Mouse (Mus musculus) ES-E14 (cell line): ENCODE data around the gene Ecm1. TPM values are rescaled to one million over a fixed set of nuclear protein-coding genes. Genes with fewer than 3 reads are reported as not detected.
A peak's percentile ranks its signal among the peaks of the same experiment; 100 is the strongest.

Source experiments
- DNase-seq: peaks from one replicate; pipeline ENCODE4 v3.0.0-alpha.2; 2013; ENCODE audit warnings: low read depth, low spot score
- H3K27ac ChIP-seq: 2 replicates; pipeline ENCODE4 v1.5.1; 2012; ENCODE audit warnings: low read depth, mild to moderate bottlenecking, low read length, moderate library complexity, mixed read lengths; ENCODE audit not compliant: poor library complexity, insufficient read depth, severe bottlenecking
- H3K36me3 ChIP-seq: 2 replicates; pipeline ENCODE4 v1.6.1; 2012; ENCODE audit warnings: mild to moderate bottlenecking, low read length, moderate library complexity, mixed read lengths; ENCODE audit not compliant: control insufficient read depth, poor library complexity, insufficient read depth, severe bottlenecking
- H3K4me1 ChIP-seq, 2 experiments: fragments of 150-350 bp in 1 of 2; sonication (generic) in 1 of 2; 2 replicates each; pipeline ENCODE4 v1.6.1; 2012; ENCODE audit warnings: low read length in 2 of 2, mild to moderate bottlenecking in 1 of 2, mixed read lengths in 1 of 2; ENCODE audit not compliant: control insufficient read depth in 2 of 2, insufficient read depth in 2 of 2, poor library complexity in 1 of 2
- H3K4me3 ChIP-seq, 2 experiments: fragments of 150-350 bp in 1 of 2; sonication (generic) in 1 of 2; 2 replicates each; pipeline ENCODE4 v1.5.1; 2012; ENCODE audit warnings: low read length in 2 of 2, low read depth in 1 of 2, mild to moderate bottlenecking in 1 of 2, mixed read lengths in 1 of 2; ENCODE audit not compliant: insufficient read depth in 1 of 2, poor library complexity in 1 of 2, severe bottlenecking in 1 of 2
- H3K9ac ChIP-seq: 2 replicates; pipeline ENCODE4 v1.6.1; 2012; ENCODE audit warnings: low read depth, mild to moderate bottlenecking, low read length, mixed read lengths; ENCODE audit not compliant: poor library complexity, insufficient read depth, severe bottlenecking
- H3K9me3 ChIP-seq: fragments of 150-350 bp; sonication (generic); 2 replicates; pipeline ENCODE4 v1.6.1; 2012; ENCODE audit warnings: low read depth, mild to moderate bottlenecking, low read length; ENCODE audit not compliant: control insufficient read depth, insufficient read depth
- CHD2 ChIP-seq: IDR thresholded peaks from 2 replicates; pipeline ENCODE4 v1.6.1; 2014; ENCODE audit warnings: mild to moderate bottlenecking, low read depth, low read length, inconsistent platforms
- HCFC1 ChIP-seq: IDR thresholded peaks from 2 replicates; pipeline ENCODE4 v1.6.1; 2012; ENCODE audit warnings: low read length, inconsistent platforms, borderline replicate concordance; ENCODE audit not compliant: insufficient read depth
- MAFK ChIP-seq: IDR thresholded peaks from 2 replicates; pipeline ENCODE4 v1.6.1; 2014; ENCODE audit warnings: mild to moderate bottlenecking, low read depth, low read length, inconsistent platforms; ENCODE audit not compliant: insufficient read depth
- ZC3H11A ChIP-seq: IDR thresholded peaks from 2 replicates; pipeline ENCODE4 v1.6.1; 2012; ENCODE audit warnings: low read depth, mild to moderate bottlenecking, inconsistent platforms, low read length, borderline replicate concordance
- ZNF384 ChIP-seq: IDR thresholded peaks from 2 replicates; pipeline ENCODE4 v1.6.1; 2012; ENCODE audit warnings: low read depth, low read length, inconsistent platforms
- in situ Hi-C, 2 experiments: fragments of 600-800 bp; cut with MboI; formaldehyde crosslinking; loops; one replicate each; pipeline ENCODE4 v1.15.1; 2025; ENCODE audit warnings: low sequenced_read_pairs in 2 of 2, inconsistent platforms in 1 of 2; ENCODE audit not compliant: unreplicated experiment in 2 of 2
- total RNA-seq: library from RNA; depleted of rRNA; stranded (reverse); fragments of 300-350 nt; gene quantifications from 2 replicates; pipeline ENCODE4 v1.2.3, GENCODE M21; 2012; rRNA removed

The Ecm1 gene
- total RNA-seq: 4.1 and 13.4 TPM in 2 replicates

DNA sequence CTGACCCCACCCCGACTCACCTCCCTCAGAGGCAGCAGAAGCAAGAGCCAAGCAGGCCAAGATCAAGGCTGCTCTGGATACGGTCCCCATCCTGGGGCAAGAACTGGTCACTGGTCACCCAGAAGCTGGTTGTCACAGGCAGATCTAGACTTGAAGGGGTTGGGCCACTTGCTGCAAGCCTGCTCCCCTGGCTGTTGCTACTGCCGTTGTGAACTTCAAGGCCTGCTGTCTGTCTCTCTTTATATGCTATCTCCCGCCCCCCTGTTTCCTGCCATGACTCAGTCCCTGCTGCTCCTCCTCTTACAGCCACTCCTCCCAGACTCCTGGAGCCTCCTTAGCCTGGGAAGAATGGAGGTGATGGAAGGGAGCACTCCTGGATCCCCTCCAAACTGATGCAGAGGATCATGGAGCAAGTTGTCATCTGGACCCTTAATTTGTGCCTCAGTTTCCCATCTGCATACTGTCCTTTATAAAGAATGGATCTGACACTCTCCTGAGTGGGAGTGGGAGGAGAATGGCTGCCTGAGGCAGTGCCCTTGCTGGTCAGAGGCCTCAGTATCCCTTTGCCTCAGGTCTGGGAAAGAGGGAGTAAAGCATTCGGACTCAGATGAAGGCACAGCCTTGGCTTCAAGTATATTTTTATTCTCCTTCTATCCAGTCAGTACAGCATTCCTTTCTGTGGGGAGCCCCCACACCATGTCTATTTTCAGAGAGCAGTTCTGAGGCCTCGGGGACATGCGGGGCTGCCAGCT, at the start of gene Ecm1:
Gene Ecm1, minus strand, starts transcription at position 217 of the 752 bp plus-strand sequence.
- no peak within 1 kb of the TSS for H3K27ac ChIP-seq
- H3K4me1 ChIP-seq: peaks cover 7 to 35% of the 10 kb centered on the region in 2 experiments; a peak in 3 of 4 replicates
- in situ Hi-C loops: no loop called here
- TF ChIP-seq CHD2 (no peak), HCFC1 (no peak), ZC3H11A (no peak), MAFK (no peak), ZNF384 (no peak)
- DNase-seq: no peak
- no peak within 1 kb of the TSS for H3K9ac ChIP-seq
- no peak within 1 kb of the TSS for H3K4me3 ChIP-seq
- peaks cover 47% of the 10 kb centered on the region for H3K36me3 ChIP-seq
- H3K9me3 ChIP-seq: no peaks in the 10 kb centered on the region

DNA sequence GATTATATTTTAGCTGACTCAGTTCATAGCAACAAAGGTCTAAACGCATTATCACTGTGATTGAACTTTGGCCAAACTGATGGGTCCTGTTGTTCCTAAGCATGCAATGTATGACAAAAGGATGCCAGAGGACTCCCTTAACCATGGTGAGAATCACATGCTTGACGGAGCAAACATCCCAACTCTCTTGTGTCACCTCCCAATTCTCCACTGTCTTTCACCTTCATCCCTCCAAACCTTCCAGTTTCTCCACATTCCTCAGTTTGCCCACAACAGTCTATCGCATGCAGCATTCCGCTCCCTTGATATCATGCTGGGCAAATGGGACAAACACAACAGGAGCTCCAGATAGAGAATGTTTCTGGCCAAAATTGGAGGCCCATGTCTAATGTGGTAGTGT, 46.1 kb upstream of the Ecm1 start:
- Histone ChIP-seq H3K36me3 (peaks cover 12% of the 10 kb centered on the region), H3K4me1 (no peaks in the 10 kb centered on the region), H3K9me3 (no peaks in the 10 kb centered on the region), H3K4me3 (no peak overlapping the region), H3K27ac (no peak overlapping the region), H3K9ac (no peak overlapping the region)
- no peak for DNase-seq
- in situ Hi-C loops: no loop called here
- peak; percentile 67 for TF ChIP-seq MAFK
- no peak for TF ChIP-seq HCFC1
- no peak for TF ChIP-seq ZC3H11A

DNA sequence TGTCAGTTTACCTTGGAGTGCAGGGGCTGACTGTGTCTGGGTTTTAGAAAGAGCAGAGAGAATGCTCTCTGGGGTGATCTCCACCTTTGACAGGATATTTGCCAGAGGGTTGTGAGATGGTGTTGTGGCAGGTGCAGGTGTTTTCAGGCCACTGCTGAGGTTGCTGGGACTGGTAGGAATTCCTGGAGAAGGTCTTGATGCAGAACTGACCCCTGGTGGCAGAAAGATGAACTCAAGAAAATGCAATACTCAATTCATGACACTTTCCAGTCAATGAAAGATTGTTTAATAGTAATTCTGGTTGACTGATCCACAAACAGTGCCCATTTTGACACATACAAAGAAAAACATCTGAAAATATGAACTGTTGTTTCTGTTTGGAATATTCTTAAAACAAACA, 32.6 kb upstream of the Ecm1 start:
- peak; percentile 49 for TF ChIP-seq ZC3H11A
- TF ChIP-seq CHD2: no peak
- in situ Hi-C loops: no loop called here
- Histone ChIP-seq H3K4me1 (no peaks in the 10 kb centered on the region), H3K27ac (no peak overlapping the region), H3K4me3 (no peak overlapping the region), H3K36me3 (peaks cover 15% of the 10 kb centered on the region), H3K9ac (no peak overlapping the region), H3K9me3 (no peaks in the 10 kb centered on the region)
- DNase-seq: no peak

DNA sequence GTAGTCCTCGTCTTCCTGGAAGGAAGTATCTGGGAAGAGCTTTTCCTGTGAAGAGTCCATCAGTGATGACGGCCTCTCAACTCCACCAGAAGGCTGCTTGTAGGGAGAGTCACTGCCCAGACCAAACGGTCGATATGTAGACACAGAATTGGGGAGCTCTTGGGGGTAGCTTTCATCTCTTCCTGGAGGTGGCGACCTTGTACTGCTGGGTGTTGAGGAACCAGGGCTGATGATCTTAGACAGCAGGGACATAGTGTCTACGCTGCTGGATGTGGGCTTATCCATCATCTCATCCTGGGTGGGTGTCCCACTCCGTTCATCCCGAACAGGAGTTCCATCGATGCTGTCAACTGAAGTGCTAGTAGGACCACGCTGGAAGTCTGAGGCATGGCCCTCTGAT, 26.2 kb upstream of the Ecm1 start:
- Histone ChIP-seq H3K36me3 (peaks cover 20% of the 10 kb centered on the region), H3K9ac (no peak overlapping the region), H3K9me3 (no peaks in the 10 kb centered on the region), H3K27ac (no peak overlapping the region), H3K4me3 (no peak overlapping the region), H3K4me1 (peaks cover 10 to 13% of the 10 kb centered on the region in 2 experiments)
- in situ Hi-C loops: no loop called here
- TF ChIP-seq ZNF384: no peak
- TF ChIP-seq CHD2: no peak
- no peak for TF ChIP-seq HCFC1
- no peak for TF ChIP-seq MAFK
- no peak for TF ChIP-seq ZC3H11A
- DNase-seq: no peak

DNA sequence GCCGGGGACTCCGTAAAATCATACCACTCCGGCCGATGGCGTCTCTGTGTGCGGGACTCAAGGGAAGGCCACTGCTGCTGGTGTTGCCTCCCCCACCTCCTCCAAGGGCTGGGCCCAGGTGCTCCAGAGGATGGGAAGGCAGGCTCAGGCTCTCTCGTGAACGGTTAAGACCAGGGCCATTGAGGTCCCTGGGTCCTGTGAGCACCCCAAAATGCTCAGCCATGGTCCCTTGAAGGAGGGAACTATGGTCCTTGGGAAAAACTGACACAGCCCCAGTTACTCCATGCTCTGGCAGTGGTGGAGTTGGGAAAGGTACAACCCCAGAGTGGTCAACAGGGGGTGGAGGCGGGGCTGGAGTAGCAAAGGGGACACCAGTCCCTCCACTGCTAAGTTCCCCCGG, 24.4 kb upstream of the Ecm1 start:
- Histone ChIP-seq H3K27ac (no peak overlapping the region), H3K4me1 (peaks cover 10 to 15% of the 10 kb centered on the region in 2 experiments), H3K9me3 (no peaks in the 10 kb centered on the region), H3K4me3 (no peak overlapping the region), H3K36me3 (peaks cover 20% of the 10 kb centered on the region), H3K9ac (peak overlapping the region; percentile 34; the same call in 1 of the 2 replicates)
- no peak for TF ChIP-seq HCFC1
- TF ChIP-seq ZNF384: no peak
- TF ChIP-seq CHD2: no peak
- no peak for TF ChIP-seq MAFK
- no peak for TF ChIP-seq ZC3H11A
- in situ Hi-C loops: no loop called here
- no peak for DNase-seq
